Mouse (Mus musculus): Measurements from ENCODE around the gene Rin3.

DNA sequence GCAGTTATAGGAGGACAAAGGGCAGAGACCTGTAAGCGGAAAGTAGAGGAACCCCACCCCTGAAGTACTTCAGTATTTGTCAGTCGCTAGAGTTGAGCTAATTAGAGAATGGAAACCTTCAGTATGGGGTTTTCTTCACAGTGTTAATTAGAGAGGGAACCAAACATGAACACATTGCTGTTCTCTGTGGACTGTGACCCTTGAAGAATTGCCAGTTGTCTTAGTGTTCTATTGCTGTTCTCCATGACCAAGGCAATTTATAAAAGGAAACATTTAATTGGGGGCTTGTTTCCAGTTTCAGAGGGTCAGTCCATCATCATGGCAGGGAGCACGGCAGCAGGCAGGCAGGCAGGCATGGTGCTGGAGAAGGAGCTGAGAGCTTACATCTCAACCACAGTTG lies 47.3 kb upstream of the Rin3 start:
- no peak for TF ChIP-seq EP300 (IDR thresholded peaks at IDR 0.05; ENCODE audit: low read depth)
- no peak for TF ChIP-seq CTCF (IDR thresholded peaks at IDR 0.05; ENCODE audit: low read depth)
